Mouse (Mus musculus): Measurements from ENCODE around the gene Olfr112. TPM values are rescaled to one million over a fixed set of nuclear protein-coding genes. Genes with fewer than 3 reads are reported as not detected.

The Olfr112 gene
- polyA plus RNA-seq, 1 experiment from 2014 or later, result not detected

Other genes with a start within 250 kb of the Olfr112 start
- gene Olfr103, start 229.8 kb downstream of the Olfr112 start, polyA plus RNA-seq (2015; fragmentation: Nextera tagmentation; extraction: Ambion mirVana), result not detected in 2 replicates
- not detected in 2 replicates for gene Olfr104-ps, start 209.9 kb downstream of the Olfr112 start, polyA plus RNA-seq (2015; fragmentation: Nextera tagmentation; extraction: Ambion mirVana)
- gene Olfr105-ps, start 190.4 kb downstream of the Olfr112 start, polyA plus RNA-seq (2015; fragmentation: Nextera tagmentation; extraction: Ambion mirVana), result not detected in 2 replicates
- not detected in 2 replicates for gene Olfr106-ps, start 179.1 kb downstream of the Olfr112 start, polyA plus RNA-seq (2015; fragmentation: Nextera tagmentation; extraction: Ambion mirVana)
- gene Olfr107, start 170.2 kb downstream of the Olfr112 start, polyA plus RNA-seq (2015; fragmentation: Nextera tagmentation; extraction: Ambion mirVana), result not detected in 2 replicates
- gene Olfr108, start 124.0 kb downstream of the Olfr112 start, polyA plus RNA-seq (2015; fragmentation: Nextera tagmentation; extraction: Ambion mirVana), result not detected in 2 replicates
- gene Olfr109, start 110.5 kb downstream of the Olfr112 start, polyA plus RNA-seq (2015; fragmentation: Nextera tagmentation; extraction: Ambion mirVana), result not detected in 2 replicates
- not detected in 2 replicates for gene H2-M2, start 85.9 kb downstream of the Olfr112 start, polyA plus RNA-seq (2015; fragmentation: Nextera tagmentation; extraction: Ambion mirVana)
- not detected in 2 replicates for gene Olfr110, start 77.0 kb downstream of the Olfr112 start, polyA plus RNA-seq (2015; fragmentation: Nextera tagmentation; extraction: Ambion mirVana)
- gene Olfr111, start 61.4 kb downstream of the Olfr112 start, polyA plus RNA-seq (2015; fragmentation: Nextera tagmentation; extraction: Ambion mirVana), result not detected in 2 replicates
- gene Olfr113, start 8.2 kb upstream of the Olfr112 start, polyA plus RNA-seq (2015; fragmentation: Nextera tagmentation; extraction: Ambion mirVana), result not detected in 2 replicates
- gene Olfr114, start 23.3 kb upstream of the Olfr112 start, polyA plus RNA-seq (2015; fragmentation: Nextera tagmentation; extraction: Ambion mirVana), result not detected in 2 replicates
- gene Olfr115, start 57.7 kb upstream of the Olfr112 start, polyA plus RNA-seq (2015; fragmentation: Nextera tagmentation; extraction: Ambion mirVana), result not detected in 2 replicates
- gene Olfr116, start 57.7 kb upstream of the Olfr112 start, polyA plus RNA-seq (2015; fragmentation: Nextera tagmentation; extraction: Ambion mirVana), result not detected in 2 replicates
- not detected in 2 replicates for gene Olfr117, start 94.3 kb upstream of the Olfr112 start, polyA plus RNA-seq (2015; fragmentation: Nextera tagmentation; extraction: Ambion mirVana)
- gene Olfr118, start 97.5 kb upstream of the Olfr112 start, polyA plus RNA-seq (2015; fragmentation: Nextera tagmentation; extraction: Ambion mirVana), result not detected in 2 replicates
- not detected in 2 replicates for gene Olfr119, start 127.1 kb upstream of the Olfr112 start, polyA plus RNA-seq (2015; fragmentation: Nextera tagmentation; extraction: Ambion mirVana)
- gene Olfr120, start 152.4 kb upstream of the Olfr112 start, polyA plus RNA-seq (2015; fragmentation: Nextera tagmentation; extraction: Ambion mirVana), result not detected in 2 replicates
- not detected in 2 replicates for gene Olfr121, start 179.4 kb upstream of the Olfr112 start, polyA plus RNA-seq (2015; fragmentation: Nextera tagmentation; extraction: Ambion mirVana)
- not detected in 2 replicates for gene Olfr122, start 199.2 kb upstream of the Olfr112 start, polyA plus RNA-seq (2015; fragmentation: Nextera tagmentation; extraction: Ambion mirVana)
- gene Olfr123, start 224.1 kb upstream of the Olfr112 start, polyA plus RNA-seq (2015; fragmentation: Nextera tagmentation; extraction: Ambion mirVana), result not detected in 2 replicates
- not detected in 2 replicates for gene Olfr124, start 230.4 kb upstream of the Olfr112 start, polyA plus RNA-seq (2015; fragmentation: Nextera tagmentation; extraction: Ambion mirVana)

All from midbrain, embryonic 13.5 days (tissue).